Mouse (Mus musculus): ENCODE results near the gene Btbd35f11. TPM values are rescaled to one million over a fixed set of nuclear protein-coding genes. Genes with fewer than 3 reads are reported as not detected.

Gene Btbd35f11
- not detected in 2 replicates for polyA plus RNA-seq (2021; fragmentation: Nextera tagmentation)
- long read RNA-seq, experiment 1 = 0 reads
- long read RNA-seq, experiment 2 = 0 reads

GRCm38 (mm10) chrX:3443590-3443989 is at the start of gene Btbd35f11:
Gene Btbd35f11 (minus strand): TSS chrX:3443690.

Other genes with a start within 250 kb of the Btbd35f11 start
- not detected in 2 replicates for gene Btbd35f24, start 247.9 kb downstream of the Btbd35f11 start, polyA plus RNA-seq (2021; fragmentation: Nextera tagmentation)